Mouse (Mus musculus) telencephalon, adult 2 months (tissue): ENCODE data around the gene Pik3c2a.

ENCODE experiments used
- DNase-seq: peaks from one replicate; pipeline ENCODE4 v3.0.0-alpha.2; 2011; ENCODE audit warnings: low read depth, low spot score

Gene Pik3c2a

GRCm38 (mm10) chr7:116443004-116443696 lies at the start of gene Pik3c2a:
Pik3c2a (minus strand) TSS chr7:116443449.
- DNase-seq: peak; percentile 94

GRCm38 (mm10) chr7:116491113-116491512 lies 47.9 kb upstream of the Pik3c2a start:
- DNase-seq: no peak

GRCm38 (mm10) chr7:116485062-116485601 lies 41.9 kb upstream of the Pik3c2a start:
- no peak for DNase-seq

GRCm38 (mm10) chr7:116484213-116484612 lies 41.0 kb upstream of the Pik3c2a start:
- no peak for DNase-seq

DNA sequence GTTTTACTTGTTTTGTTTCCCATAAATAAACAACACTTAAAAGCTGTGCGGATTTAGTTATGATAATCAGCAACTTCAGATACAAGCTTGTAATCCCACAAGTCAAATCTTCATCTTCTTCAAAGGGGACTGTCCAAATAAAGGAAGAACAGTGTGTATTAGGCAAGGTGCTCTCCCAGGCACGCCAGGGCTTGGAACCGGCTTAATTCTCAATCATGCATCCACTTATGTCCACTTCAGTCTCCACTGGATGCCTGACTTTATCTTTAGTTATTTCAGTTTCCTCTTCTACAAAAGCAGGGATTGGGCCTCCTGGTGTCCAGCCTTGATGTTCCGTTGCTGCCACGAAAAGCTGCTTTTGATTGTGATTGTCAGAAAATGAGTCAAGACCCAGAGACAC lies 40.5 kb upstream of the Pik3c2a start:
- DNase-seq: no peak

- no peak for DNase-seq
Measured at GRCm38 (mm10) chr7:116483106-116483505, 39.9 kb upstream of the Pik3c2a start.

DNA sequence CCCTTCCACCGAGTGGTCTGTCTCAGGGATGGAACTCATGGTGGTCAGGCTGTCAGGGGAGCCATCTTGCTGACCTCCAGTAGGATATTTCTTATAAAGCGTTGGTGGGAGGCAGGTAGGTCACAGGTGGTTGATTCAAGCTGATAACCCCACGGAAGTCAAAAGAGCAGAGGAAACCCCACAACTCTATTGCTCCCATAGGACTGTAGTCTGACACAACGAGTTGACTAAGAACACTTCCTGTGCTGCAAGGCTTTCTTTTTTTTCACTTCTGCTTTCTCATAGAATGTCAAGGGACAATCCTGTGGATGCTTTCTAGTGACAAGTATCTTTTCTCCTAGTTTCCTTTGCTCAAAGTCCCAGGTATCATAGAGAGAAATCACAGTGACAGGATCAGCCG lies 33.0 kb upstream of the Pik3c2a start:
- DNase-seq: no peak

DNA sequence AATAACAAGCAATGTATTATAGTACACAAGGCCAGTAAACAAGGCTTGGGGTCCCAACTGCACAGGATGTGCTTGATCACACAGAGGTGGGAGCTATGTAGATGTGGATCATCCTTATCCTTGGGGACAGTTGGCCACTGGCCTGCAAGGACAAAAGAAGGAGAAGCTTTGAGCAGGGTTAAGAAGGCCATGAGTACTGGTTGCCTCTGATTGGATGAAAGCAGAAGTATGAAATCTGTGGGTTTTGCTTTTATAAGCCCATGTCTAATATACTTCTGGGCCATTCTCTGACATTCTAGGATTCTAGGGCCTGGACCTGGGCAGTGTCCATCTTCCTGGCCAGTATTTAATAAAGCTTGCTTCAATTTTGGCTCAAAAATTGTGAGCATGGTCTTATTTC lies 32.6 kb upstream of the Pik3c2a start:
- DNase-seq: no peak

GRCm38 (mm10) chr7:116462114-116462513 lies 18.9 kb upstream of the Pik3c2a start:
- no peak for DNase-seq

DNA sequence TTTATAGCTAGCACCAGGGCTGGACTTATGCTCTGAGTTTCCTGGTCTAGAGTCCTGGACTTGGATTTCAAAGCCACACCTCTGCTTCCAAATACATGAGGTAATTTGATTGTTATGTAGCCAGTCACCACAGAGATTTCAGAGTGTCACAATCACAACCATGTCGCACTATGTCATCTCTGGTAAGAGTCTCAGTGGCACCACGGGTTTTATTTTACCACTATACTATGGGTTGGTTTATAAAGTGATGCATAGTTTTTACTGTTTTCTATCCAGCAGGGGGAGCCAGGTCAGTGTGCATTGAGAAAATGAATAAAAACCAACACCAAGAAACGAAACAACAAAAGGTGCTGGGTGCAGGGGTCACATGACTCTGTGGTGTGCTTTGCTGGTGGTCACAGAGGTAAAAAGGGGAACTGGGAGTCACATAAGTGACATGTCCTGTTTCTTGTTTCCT lies 15.8 kb upstream of the Pik3c2a start:
- no peak for DNase-seq

- DNase-seq: no peak
Measured at GRCm38 (mm10) chr7:116457391-116457790, 14.1 kb upstream of the Pik3c2a start.

DNA sequence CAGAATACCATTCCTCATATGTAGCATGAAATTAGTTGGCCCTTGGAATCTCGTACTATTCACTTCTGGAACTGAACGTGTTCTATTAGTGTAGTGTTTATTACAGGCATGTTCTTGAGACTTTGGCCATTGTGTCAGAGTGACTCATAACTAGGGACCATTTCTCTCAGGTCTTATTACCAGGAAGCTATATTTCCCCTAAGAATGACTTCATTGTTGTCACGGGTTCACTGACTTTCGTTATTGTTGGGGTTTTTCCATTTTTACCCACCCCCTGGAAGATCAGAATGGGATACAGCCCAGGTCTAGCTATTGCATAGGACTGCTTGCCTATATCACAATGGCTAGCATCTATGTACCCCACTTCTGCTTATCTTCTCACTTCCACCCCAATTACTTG lies 13.7 kb upstream of the Pik3c2a start:
- DNase-seq: no peak

- DNase-seq: no peak
Measured at GRCm38 (mm10) chr7:116446645-116447044, 3.4 kb upstream of the Pik3c2a start.

- no peak for DNase-seq
Measured at GRCm38 (mm10) chr7:116444326-116444809, 1.1 kb upstream of the Pik3c2a start.

DNA sequence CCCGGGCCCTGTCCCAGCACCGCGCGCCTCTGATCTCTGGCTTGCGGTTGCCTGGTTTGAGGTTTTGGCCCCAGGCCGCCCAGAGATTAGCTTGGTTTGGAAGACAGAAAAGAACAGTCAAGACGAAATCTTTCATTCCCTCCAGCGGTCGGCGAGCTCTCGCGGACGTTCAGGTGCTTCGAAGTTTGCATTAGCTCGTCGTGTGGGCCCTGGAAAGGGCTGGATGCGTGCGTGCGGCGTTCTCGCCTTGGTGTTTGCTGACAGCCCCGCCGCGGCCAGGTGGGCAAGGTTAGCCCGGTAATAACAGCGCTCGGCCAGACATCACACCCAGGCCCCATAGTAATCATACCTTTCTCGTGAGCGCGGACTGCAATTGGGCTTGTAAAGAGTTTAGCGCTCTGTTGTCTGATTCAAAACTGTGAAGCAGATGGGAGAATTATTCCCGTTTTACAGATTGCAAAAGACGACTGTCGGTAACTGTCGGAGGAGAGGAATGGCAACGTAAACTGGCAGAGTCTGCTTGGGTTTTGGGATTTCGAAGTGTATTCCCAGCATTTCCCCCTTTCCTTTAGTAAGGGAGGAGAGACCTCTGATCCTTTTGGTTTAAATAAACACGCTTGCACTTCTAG lies 562 bp upstream of the Pik3c2a start:
- DNase-seq: no peak

DNA sequence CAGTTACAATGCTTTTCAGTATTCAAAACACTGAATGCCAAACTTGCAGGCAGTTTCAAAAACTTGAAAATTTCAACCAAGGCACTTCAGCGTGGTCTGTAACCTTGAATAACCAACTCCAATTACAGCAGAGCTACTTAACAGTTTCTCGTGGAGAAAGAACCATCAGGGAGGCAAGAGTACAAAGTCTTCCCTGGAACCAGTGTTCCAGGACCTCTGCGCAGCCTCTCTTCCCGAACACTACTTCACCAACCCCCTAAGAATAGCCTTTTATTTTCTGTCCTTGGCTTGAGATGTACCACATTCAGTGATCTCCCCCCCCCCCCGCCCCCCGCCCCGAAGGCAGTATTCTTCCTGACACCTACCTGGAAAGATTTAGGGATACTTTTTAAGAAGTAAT lies 1.0 kb downstream of the Pik3c2a start:
- DNase-seq: no peak

DNA sequence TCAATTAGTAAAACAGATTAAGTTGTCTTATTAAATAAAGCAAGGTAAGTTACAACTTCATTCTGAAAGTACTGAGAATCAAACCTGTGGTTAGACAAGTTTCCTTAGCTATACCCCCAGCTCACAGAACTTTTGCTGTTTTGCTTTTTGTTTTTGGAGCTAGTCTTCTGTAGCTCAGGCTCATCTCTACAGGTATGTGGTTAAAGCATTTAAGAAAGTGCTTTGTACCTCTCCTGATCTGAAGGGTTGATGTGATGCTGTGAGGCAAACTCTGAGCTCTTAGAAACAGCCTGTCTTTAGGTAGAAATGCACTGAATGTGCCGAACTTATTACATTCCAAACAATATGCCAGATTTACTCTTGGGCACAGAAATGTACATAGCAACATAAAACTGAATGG lies 1.9 kb downstream of the Pik3c2a start:
- DNase-seq: no peak

GRCm38 (mm10) chr7:116431661-116432060 lies 11.6 kb downstream of the Pik3c2a start:
- DNase-seq: no peak

DNA sequence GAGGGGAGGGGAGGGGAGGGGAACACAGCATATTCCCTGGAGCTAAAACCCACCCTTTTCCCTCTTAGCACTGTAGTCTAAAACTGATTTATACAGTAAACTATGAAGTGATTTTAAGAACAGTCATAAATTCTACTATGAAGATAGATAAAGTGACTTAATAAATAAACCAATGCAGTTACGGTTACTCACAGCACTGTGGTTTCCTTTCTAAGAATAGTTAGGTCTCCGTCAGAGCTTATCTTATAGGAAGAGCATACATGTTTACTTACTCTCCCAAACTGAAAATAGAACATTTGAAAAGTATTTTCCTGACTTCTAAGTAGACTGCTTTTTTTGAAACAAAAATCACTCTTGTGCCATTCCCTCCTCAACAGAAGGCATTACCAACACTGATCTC lies 12.3 kb downstream of the Pik3c2a start:
- no peak for DNase-seq

DNA sequence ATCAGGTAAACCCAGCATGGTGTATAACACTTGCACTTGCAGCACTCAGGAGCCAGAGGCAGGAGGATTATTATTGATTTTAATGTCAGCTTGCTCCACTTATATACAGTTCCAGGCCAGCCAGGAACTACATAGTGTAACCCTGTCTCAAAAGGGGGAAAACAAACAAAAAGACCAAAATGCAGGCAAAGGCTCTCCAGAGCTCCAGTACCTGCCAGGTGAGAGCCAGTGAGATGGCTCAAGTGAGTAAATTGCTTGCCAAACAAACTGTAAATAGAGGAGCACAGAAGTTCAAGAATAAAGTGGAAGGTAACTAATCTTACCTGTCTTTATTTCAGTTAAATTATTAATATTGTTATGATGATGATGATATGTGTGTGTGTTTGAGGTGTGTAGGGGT lies 16.0 kb downstream of the Pik3c2a start:
- DNase-seq: no peak

GRCm38 (mm10) chr7:116425771-116426170 lies 17.5 kb downstream of the Pik3c2a start:
- DNase-seq: no peak

DNA sequence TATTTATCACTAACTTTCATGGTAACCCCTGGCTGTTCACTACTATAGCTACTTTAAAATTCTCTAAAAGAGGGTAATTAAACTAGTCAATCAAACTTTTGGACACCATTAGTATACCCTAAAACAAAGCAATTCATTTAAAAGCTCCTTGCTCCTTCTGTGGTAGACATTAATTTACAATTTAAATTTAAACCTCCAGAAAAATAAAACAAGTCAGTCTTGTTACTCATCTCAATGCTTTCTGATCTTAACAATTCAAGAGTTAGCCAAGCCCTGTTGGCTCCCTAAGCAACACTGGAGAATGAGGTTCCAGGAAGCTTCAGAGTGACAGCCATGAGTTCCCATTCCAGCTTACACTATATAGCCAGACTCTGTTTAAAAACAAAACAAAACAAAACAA lies 22.2 kb downstream of the Pik3c2a start:
- no peak for DNase-seq

DNA sequence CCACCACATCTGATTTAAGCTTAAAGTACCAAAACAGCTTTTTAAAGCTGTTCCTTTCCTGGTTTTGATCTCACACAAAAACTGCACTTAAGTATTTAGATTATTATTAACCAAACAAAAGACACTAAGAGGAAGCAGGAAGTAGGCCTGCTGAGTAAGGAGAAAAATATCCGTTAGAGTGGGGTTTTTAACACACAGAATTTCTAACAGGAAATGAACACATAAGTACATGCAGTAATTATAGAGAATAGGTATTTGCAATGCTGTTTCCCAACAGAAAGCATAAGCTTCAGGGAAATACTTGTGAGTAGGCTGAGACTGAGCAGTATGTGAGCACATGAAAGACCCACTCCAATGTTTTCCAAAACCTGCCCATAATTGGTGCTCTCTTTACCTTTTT lies 33.8 kb downstream of the Pik3c2a start:
- no peak for DNase-seq
